Mouse (Mus musculus) neural tube, embryonic 10.5 days (tissue): ENCODE measurements around the gene Fam110a.

ENCODE experiments used
- DNase-seq: peaks from one replicate; pipeline ENCODE4 v3.0.0-alpha.2; 2017; ENCODE audit warnings: low spot score; ENCODE audit errors: extremely low spot score

Gene Fam110a

DNA sequence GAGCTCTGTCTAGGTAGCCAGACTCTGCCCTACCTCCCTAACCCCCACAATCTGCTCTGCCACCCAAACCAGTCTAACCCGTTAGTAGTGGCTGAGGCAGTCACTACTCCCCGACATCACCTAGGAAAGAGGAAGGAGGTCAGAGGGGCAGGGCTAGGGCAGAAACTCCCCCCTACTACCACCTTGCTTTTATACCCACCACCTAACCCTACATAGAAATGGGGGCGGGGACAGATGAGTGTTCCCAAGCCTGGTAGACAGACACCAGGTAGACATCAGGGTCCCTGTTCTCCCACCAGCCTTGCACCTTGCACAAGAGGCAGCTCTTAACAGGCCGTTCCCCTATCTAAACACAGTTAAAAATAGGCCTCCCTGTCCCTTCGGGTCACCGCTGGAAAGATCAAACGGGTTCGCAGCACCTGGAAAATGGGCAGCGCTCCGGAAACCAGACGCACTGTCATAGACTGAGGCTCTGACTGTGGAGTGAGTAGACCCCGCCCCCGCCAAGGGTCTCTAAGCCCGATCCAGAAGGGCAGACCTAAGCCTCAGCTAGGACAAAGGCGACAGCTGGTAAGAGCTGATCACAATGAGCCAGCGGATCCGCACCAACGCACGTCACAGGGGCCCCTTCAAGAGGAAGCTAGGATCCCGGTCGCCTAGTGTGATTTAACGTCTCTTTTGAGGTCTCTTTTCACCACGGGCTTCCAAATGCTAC, 7.0 kb downstream of the Fam110a start:
- DNase-seq: peak; percentile 67

GRCm38 (mm10) chr2:151971748-151972147, 8.3 kb downstream of the Fam110a start:
- no peak for DNase-seq

GRCm38 (mm10) chr2:151970191-151971172, 9.5 kb downstream of the Fam110a start:
- peak; percentile 83 for DNase-seq

DNA sequence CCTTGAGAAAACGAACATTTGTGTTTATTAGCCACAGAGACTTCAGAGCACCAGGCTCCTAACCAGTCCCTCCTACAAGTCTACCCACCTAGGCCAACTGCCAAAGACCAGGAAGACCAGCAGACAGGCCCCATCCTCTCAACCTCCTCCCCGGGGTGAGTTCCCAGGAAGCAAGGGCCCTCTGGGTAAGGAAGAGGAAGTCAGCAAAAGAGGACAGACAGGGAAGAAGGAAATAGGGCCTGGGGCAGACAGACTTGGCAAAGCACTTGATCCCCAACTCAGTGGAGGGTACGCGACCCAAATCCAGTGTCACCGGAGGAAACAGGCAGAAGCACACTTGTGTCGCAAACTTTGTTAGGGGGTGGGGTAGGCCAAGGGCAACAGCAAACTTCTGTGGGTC, 10.6 kb downstream of the Fam110a start:
- no peak for DNase-seq

DNA sequence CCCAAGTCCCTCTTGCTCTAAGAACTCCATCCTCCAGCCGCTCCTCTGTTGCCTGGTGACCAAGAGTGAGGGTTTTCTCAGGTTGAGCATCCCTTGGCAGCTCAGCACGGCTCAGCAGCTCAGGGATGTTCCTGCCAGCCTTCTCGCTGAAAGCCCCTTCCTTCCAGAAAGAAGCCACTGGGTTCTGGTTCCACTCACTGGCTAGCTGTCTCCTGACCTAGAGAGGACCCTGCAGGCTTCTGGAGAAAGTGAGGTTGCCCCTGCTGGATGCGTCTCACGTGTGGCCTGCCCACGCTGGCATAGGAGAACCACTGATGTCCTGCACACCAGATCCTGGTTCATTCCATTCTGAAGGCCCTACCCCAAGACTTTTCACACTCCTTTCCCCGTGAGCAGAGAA, 11.0 kb downstream of the Fam110a start:
- no peak for DNase-seq

GRCm38 (mm10) chr2:151968451-151968850, 11.6 kb downstream of the Fam110a start:
- no peak for DNase-seq

DNA sequence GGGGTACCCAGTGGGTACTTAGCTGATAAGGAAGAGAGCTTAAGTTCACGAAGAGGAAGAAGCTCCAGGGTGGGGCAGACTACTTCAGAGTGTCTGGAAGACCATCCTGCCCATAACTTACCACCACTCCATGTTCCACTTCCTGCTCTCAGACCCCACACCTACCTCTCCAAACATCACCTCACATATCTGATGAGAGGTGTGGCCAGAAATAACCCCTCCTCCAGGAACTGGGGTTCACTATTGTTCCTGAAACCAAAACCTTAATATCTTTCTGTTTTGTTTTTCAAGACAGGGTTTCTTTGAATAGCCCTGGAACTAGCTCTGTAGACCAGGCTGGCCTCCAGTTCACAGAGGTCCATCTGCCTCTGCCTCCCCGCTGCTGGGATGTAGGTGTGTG, 12.2 kb downstream of the Fam110a start:
- DNase-seq: no peak

DNA sequence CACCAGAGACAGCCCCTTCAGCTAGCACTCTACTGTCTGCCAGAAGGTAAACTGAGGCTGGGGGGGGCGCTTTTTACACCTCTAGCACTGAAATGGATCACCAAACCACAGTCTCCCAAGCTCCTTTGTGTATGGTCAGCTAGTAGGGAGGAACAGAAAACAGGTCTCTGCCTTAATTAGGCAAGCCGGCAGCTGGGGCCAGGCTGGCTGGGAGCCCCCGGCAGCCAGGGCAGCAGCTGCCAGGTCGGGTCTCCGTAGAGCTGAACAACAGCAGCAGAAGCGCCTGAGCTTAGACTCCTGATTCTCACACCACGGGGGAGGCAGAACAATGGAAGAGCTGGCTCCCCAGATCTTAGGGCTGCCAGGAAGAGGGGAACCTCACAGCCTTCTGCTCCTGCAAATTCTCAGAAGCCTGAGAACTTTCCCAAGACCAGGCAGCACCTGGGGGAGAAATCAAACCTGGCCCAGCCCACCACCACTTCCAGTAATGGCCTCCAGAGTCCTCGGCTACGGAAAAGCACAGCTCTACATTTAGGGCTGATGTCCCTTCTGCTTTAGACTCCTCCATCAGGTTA, 12.8 kb downstream of the Fam110a start:
- no peak for DNase-seq

DNA sequence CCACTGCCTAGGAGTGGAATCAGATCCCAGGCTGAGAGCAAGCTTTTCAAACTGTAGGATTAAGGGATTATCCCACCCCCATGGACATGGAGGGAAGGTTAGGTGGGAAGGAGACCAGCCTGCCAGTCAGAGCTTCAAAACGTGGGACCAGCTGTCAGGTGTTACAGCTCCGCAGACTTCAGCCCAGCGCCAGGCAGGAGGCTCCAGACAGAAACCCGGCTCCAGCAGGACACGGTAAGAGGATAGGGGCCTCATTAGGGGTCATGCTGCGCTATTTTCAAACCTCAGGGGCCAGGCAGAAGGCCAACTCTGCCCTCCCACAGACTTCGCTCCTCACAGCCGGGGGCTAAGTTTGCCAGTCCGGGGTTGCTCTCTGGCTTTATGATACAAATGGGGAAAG, 16.0 kb downstream of the Fam110a start:
- DNase-seq: no peak

- no peak for DNase-seq
These were observed 16.7 kb downstream of the Fam110a start for GRCm38 (mm10) chr2:151963319-151963718.

DNA sequence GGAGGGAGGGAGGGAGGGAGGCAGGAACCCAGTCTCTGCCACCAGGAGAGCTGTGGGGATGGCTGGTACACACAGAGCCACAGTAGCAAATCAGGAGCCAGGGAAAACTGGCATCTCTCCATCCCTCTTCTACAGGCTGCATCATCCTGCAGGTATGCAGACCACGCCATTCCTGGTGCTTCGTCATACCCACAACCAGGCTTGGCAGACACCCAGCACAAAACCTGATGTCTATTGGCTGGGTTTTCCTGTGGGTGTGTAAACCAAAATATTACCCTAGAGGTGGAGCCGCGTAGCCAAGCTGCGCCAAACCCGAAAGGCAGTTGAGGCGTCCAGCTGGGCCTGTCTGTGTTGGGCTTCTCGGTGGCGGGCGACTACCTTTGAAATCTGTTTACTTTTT, 17.5 kb downstream of the Fam110a start:
- no peak for DNase-seq

GRCm38 (mm10) chr2:151961284-151962196, 18.5 kb downstream of the Fam110a start:
- no peak for DNase-seq

DNA sequence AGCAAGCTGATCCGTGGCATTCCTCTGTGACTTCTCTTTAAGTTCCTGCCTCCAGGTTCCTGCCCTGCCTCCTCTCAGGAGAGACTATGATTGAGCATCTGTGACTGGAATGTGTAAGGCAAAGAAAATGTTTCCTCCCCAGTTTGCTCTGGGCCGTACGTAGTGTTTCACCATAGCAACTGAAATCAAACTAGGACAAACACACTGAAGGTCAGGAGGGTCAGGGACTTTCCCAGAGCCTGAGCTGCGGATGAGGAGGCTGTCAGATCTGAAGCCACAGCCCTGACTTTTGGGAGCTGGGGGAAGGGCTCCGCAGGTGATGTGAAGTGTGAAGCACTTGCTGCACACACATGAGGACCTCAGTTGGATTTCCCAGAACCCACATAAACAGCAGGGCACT, 20.7 kb downstream of the Fam110a start:
- no peak for DNase-seq

DNA sequence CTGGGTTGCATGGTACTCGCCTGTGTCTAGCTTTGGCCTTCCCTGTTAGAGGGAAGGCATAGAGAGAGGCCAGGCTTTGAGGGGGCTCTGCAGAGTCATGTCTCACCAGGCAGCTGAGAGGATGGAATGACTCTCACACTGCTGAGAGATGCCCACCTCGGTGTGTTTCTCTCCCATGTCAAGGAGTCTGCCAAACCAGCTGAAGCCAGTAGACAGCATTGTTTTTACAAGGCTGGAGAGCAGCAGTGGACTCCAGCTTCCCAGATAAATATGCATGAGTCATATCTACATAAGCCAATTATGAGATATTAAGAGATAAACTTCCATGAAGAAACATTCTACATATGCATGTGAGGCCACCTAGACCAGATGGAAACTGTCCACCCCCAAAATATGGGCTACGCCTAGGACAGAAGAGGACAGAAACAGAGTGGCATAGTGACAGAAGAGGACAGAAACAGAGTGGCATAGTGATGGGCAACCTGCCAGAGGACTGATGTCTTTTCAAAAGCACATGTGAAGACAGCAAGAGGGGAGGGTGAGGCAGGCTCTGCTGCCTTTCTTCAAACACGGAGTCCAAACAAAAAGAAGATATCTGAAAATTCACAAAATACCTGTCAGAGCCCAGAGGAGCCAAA, 23.4 kb downstream of the Fam110a start:
- DNase-seq: no peak

GRCm38 (mm10) chr2:151953665-151954064, 26.4 kb downstream of the Fam110a start:
- DNase-seq: no peak

DNA sequence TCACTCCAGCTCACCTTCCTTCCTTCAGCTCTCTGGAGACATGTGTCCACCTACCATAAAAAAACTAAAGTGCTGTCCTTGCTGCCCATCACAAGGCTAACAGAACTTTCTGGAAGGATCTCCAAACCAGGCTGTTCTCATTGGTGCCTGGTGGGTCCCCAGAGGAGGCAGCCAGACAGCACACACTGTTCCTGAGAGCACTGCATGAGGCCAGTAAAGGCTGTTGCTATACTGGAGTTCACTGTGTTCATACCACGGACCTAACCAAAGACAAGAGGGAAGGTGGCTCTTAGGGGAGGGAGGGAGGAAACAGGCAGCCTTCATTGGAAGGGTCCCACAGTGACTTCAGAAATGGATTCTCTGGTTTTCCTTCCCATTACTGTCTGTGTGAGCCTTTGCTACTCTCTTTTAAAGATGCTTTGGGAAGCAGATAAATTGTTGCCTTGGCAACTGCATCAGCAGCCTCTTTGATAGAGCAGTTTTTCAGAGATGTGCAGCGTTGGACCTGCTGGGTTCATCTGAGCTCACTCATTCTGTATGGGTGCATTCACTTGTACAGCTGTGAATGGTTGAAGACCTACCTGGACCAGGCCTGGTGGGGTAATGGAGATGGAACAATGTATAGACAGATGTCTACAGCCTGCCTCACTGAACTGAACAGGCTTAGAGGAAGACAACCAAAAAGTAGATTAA, 30.8 kb downstream of the Fam110a start:
- no peak for DNase-seq

- DNase-seq: no peak
These were observed 31.7 kb downstream of the Fam110a start for GRCm38 (mm10) chr2:151948311-151948710.

- no peak for DNase-seq
These were observed 32.4 kb downstream of the Fam110a start for GRCm38 (mm10) chr2:151947617-151948016.

GRCm38 (mm10) chr2:151944106-151944505, 35.9 kb downstream of the Fam110a start:
- no peak for DNase-seq

- no peak for DNase-seq
These were observed 38.8 kb downstream of the Fam110a start for GRCm38 (mm10) chr2:151941269-151941668.
